Mouse (Mus musculus): ENCODE results near the gene Pafah1b2. TPM values are rescaled to one million over a fixed set of nuclear protein-coding genes. Genes with fewer than 3 reads are reported as not detected.

Gene Pafah1b2
- 66.6 and 68.7 TPM in 2 replicates for polyA plus RNA-seq (2015; fragmentation: Nextera tagmentation; extraction: Ambion mirVana)

DNA sequence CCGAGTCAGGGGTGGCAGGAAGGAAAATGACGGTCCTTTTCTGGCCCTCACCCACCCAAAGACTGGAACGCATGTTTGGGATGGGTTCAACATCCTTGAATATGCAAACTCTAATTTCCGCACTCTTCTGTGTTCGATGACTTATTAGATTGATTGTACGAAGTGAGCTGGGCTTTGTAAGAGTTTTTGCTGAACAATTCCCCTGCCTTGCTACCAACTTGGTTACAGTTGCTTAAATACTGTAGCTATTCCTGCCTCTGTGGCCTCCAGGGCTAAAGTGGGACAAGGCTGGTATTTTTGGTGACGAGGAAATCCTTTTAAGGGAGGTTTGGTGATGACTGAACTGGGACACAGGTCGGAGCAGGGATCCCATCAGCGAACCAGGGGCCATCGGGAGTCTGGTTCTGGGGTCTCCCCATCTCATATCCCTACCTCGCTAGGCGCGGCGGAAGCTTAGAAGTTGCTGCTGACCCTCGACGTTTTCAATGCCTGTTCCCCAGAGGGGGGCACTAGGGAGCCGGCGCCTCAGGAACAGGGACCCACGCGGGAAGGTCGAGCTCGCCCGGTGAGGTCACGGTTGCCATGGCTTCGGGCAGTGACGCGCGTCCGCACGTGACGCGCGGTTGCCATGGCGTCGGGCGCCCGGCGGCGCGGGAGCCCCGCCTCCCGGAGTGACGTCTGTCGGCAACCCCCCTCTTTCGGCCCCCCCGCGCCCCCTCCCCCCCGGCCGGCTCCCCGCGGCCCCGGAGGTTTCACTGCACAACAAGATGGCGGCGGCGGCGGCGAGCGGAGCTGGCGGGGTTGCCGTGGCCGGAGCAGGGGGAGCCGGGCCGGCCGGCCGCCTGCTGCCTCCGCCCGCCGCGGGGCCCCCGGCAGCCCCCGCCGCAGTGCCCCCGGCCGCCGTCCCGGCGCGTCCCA lies at the start of gene Pafah1b2, which contains the start of gene Sik3:
Pafah1b2 (minus strand) TSS at position 600 of the 918 bp plus-strand sequence.
Sik3 (plus strand) TSS at position 730 of the 918 bp plus-strand sequence.

DNA sequence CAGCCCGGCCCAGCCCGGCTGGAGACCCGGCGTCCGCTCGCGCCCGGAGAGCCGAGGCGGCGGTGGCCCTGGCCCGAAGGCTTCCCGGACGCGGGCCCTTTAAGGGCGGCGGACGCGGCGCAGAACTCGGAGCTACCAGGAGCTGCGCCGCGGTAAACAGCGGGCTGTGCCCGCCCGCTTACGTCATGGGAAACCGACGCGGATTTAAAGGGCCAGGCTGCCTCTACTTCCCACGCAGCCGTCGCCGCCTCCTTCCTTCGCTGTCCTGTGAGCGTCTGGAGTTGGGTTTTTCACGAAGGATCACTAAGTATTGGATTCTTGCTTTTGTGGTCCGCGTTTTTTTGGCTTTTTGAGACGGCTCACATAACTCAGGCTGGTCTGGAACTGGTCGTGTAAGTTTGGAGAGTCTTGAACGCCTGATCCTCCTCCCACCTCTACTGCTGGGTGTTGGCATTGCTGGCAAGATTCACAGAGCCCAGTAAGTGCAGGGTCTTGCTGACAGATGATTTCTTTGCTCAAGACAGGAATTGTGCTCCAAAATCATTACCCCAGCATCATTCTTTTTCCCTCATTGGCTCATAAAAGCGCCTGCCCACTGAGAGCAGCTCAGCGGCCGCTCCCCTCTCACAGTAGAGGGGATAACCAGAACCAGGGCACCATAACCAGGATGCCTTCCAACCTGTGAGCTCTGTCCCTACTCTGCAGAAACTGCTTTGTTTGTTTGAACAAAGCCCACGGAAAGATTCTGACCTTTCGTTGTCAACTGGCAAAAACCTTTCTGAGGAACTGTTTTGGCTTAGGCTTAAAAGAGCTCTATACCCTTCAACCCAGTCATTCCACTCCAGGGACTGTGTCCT lies 57.2 kb downstream of the Pafah1b2 start, which contains the start of gene Sidt2:
Sidt2 (minus strand) TSS at position 152 of the 857 bp plus-strand sequence.

DNA sequence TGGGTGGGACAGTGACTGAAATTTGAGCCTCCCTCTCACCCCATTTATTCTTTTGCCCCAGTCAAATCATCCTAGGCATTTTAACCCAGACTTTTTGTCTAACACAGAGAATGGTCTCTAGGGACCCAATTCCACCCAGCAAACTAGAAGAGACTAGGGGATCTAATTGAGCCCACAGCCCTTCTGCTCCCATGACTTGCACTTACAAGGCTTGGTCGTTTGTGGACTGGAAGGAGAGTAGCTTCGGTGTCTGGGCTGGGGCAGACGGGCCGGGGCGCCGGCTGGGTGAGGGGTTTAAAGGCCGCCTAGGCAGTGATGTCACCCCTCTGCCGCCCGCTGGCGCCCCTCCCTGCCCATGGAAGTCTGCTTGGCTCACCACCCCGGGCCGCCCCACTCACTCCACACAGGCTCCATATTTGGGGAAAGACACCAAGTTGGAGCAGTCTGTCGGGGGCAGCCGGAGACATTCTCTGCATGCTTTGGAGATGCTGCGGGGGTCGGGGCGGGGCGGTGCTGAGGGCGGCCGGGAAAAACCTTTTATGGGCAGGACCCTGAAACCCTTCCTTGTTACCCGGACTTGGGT lies 76.8 kb downstream of the Pafah1b2 start, which contains the start of gene Tagln:
Tagln (minus strand) TSS at position 431 of the 583 bp plus-strand sequence.

Other genes with a start within 250 kb of the Pafah1b2 start
- 17.2 and 17.5 TPM in 2 replicates for gene Cep164, start 184.0 kb downstream of the Pafah1b2 start, polyA plus RNA-seq (2015; fragmentation: Nextera tagmentation; extraction: Ambion mirVana)
- gene Bace1, start 174.1 kb downstream of the Pafah1b2 start, polyA plus RNA-seq (2015; fragmentation: Nextera tagmentation; extraction: Ambion mirVana) = 9.6 and 12.9 TPM in 2 replicates
- gene Pcsk7, start 106.2 kb downstream of the Pafah1b2 start, polyA plus RNA-seq (2015; fragmentation: Nextera tagmentation; extraction: Ambion mirVana) = 10.4 and 11.4 TPM in 2 replicates
- 28.1 and 31.2 TPM in 2 replicates for gene Rnf214, start 105.8 kb downstream of the Pafah1b2 start, polyA plus RNA-seq (2015; fragmentation: Nextera tagmentation; extraction: Ambion mirVana)
- gene Tagln, start 76.6 kb downstream of the Pafah1b2 start, polyA plus RNA-seq (2015; fragmentation: Nextera tagmentation; extraction: Ambion mirVana) = 106 and 124 TPM in 2 replicates
- gene Sidt2, start 57.4 kb downstream of the Pafah1b2 start, polyA plus RNA-seq (2015; fragmentation: Nextera tagmentation; extraction: Ambion mirVana) = 30.6 and 34.0 TPM in 2 replicates
- gene Sik3, start 130 bp upstream of the Pafah1b2 start, polyA plus RNA-seq (2015; fragmentation: Nextera tagmentation; extraction: Ambion mirVana) = 5.6 and 6.5 TPM in 2 replicates
- 6.2 and 13.8 TPM in 2 replicates for gene Apoa1, start 215.9 kb upstream of the Pafah1b2 start, polyA plus RNA-seq (2015; fragmentation: Nextera tagmentation; extraction: Ambion mirVana)
- gene Apoc3, start 222.9 kb upstream of the Pafah1b2 start, polyA plus RNA-seq (2015; fragmentation: Nextera tagmentation; extraction: Ambion mirVana) = 0.52 TPM in 1 of 2 replicates, not detected in the other
- 0.08 and 0.17 TPM in 2 replicates for gene Apoa4, start 228.0 kb upstream of the Pafah1b2 start, polyA plus RNA-seq (2015; fragmentation: Nextera tagmentation; extraction: Ambion mirVana)